Mouse (Mus musculus): ENCODE measurements around the gene Invs.

DNA sequence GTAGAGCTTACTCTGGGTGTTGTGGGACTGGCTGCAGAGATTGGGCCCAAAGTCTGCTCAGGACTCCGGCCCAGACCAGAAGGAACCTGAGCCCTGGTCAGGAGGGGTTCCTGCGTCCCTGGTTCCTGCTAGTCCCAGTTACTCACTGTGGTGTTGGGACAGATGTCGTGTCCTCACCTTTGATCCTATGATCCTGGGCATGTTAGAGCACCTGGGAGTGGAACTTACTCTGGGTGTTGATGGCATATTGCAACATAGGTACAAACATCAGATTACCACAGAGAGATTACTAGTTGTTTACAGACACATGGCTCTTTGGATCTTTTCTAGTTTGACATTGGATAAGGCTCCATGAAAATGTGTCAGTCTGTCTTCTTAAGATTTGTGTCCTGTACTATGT, 35.3 kb downstream of the Invs start:
- TF ChIP-seq SRF (IDR thresholded peaks at IDR 0.05; ENCODE audit: control insufficient read depth, insufficient read length, low read depth) (no peak), POLR2A (IDR thresholded peaks at IDR 0.05; ENCODE audit: insufficient read length, low read depth) (no peak), USF1 (IDR thresholded peaks at IDR 0.05; ENCODE audit: low read depth) (no peak), E2F4 (IDR thresholded peaks at IDR 0.05; ENCODE audit: insufficient read depth) (no peak), MYOD1 (IDR thresholded peaks at IDR 0.05; ENCODE audit: control insufficient read depth in 1 of 3, insufficient read length in 2 of 3, low read depth in 2 of 3) (no peak), MYOG (IDR thresholded peaks at IDR 0.05; ENCODE audit: control insufficient read depth in 1 of 3, insufficient read depth in 1 of 3, insufficient read length in 2 of 3, low read depth in 2 of 3) (no peak), POLR2AphosphoS2 (IDR thresholded peaks at IDR 0.05; ENCODE audit: insufficient read length, low read depth) (no peak), MAX (IDR thresholded peaks at IDR 0.05; ENCODE audit: low read depth) (no peak), CEBPB (IDR thresholded peaks at IDR 0.05; ENCODE audit: insufficient read depth, poor library complexity, severe bottlenecking) (no peak)
